Mouse (Mus musculus): ENCODE data around the gene Fcgr2b.
A peak's percentile ranks its signal among the peaks of the same experiment; 100 is the strongest.

Fcgr2b gene

GRCm38 (mm10) chr1:170927378-170927777, 49.0 kb downstream of the Fcgr2b start, which contains the start of gene Fcrla:
Gene Fcrla, minus strand, starts transcription at chr1:170927583.
- DNase-seq (ENCODE audit: low spot score in 2 of 2): peak; percentile 73 to 81

- DNase-seq (ENCODE audit: low spot score in 2 of 2): peak; percentile 38 to 42
These were observed 49.4 kb downstream of the Fcgr2b start for GRCm38 (mm10) chr1:170926941-170927340.

- DNase-seq (ENCODE audit: low spot score in 2 of 2): peak; percentile 80 to 84
These were observed 51.9 kb downstream of the Fcgr2b start for GRCm38 (mm10) chr1:170924485-170924884.

- DNase-seq (ENCODE audit: low spot score in 2 of 2): no peak
These were observed 57.0 kb downstream of the Fcgr2b start for GRCm38 (mm10) chr1:170919308-170919707.

DNA sequence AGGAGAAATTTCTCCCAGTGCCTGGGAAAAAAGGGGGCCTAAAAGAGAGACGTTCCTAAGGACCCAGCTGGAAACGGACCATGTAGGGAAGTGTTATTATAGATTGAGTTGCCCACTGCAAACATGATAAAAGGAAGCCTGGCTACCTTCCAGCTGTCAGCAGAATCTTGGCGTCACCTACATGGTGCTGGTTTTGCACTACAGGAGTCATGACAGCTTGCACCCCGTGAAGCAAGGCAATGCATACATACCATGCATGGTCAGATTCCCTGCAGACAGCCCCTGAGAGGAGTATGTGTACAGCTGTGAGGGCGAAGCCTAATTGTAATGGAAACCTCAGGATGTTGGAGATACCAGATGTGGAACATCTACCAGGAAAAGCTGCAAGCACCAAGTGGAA, 60.7 kb downstream of the Fcgr2b start:
- DNase-seq (ENCODE audit: low spot score in 2 of 2): no peak

DNA sequence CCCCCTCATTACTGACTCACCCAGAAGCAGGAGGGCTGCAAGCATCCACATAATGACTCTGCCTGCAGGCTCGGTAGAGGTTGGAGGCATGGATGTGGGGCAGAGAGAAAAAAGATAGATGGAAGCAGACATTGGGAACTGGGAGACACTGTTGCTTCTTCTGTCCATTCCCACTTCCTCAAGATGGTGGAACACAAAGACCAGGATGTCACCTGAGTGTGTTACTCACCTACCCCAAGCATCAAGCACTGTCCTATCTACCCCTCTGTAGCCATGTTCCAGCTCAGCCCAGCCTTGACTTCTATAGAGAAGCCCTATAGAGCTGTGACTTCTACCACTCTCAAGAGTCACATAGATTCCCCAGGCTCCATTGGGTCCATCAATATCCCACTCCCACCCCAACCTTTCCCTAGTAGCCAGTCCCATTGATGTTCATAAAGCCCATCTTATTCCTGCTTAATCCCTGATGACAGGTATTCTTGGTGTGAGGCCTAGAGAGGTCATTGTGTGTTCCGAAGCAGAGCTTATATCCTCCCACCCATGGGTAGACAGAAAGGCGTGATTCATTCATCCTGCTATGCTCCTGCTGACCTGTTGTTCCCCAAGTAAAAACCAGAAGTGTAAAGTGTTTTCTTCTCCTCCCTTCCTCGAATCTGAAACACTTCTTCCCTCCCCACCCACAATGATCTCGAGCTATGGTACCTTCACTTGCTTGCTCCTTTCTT, 63.3 kb downstream of the Fcgr2b start, which contains the start of gene Fcrlb:
Fcrlb (minus strand) TSS at position 51 of the 725 bp plus-strand sequence.
- no peak for DNase-seq (ENCODE audit: low spot score in 2 of 2)

- no peak for DNase-seq (ENCODE audit: low spot score in 2 of 2)
These were observed 64.3 kb downstream of the Fcgr2b start for GRCm38 (mm10) chr1:170911907-170912660.
